Mouse (Mus musculus) cerebellum, adult 11-12 months (tissue): ENCODE measurements around the gene Gas7.

ENCODE experiments used
- DNase-seq: peaks from one replicate; pipeline ENCODE4 v3.0.0; 2022

The Gas7 gene

GRCm38 (mm10) chr11:67489647-67490175 is 34.5 kb downstream of the Gas7 start:
- DNase-seq, result no peak

- DNase-seq, result no peak
These were observed 41.6 kb downstream of the Gas7 start for GRCm38 (mm10) chr11:67496796-67497195.

- no peak for DNase-seq
These were observed 44.9 kb downstream of the Gas7 start for GRCm38 (mm10) chr11:67500115-67500514.

DNA sequence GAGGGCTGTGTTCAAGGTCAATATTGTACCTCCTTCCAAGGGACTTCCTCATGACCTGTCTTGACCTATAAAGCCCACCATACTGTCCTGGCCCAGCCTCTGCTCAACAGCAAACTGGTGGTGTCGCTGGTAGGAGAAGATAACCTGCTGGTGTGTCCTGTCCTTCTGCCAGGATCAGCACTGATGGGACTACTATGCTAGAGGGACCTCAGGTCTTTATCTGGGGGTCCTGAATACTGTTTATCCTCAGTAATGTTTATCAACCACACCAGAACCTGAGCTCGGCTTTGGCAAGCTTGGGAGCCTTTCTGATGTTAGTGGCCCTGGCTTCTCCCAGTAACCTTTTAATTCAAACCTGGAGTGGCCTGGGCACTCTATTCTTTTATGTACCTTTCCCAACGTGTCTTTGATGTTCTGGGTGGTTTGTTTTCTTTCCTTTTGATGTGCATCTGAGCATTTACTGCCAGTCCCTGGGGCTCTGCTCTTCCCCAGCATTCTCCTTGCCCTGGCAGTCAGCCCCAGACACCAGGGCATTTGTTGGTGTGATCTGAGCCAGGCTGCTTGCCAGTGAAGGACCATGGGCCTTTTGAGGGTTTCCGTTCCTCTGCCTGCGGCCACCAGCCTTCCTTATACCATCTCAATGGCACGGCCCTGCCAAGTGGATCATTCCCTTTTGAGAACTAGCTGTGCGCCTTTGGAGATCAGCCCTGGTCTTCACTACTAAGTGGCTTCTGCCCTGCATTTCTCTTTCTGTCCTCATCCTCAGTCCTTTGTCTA is 46.4 kb downstream of the Gas7 start:
- peak; percentile 53 for DNase-seq

GRCm38 (mm10) chr11:67509219-67509876 is 54.1 kb downstream of the Gas7 start:
- no peak for DNase-seq

- no peak for DNase-seq
These were observed 55.6 kb downstream of the Gas7 start for GRCm38 (mm10) chr11:67510831-67511230.

DNA sequence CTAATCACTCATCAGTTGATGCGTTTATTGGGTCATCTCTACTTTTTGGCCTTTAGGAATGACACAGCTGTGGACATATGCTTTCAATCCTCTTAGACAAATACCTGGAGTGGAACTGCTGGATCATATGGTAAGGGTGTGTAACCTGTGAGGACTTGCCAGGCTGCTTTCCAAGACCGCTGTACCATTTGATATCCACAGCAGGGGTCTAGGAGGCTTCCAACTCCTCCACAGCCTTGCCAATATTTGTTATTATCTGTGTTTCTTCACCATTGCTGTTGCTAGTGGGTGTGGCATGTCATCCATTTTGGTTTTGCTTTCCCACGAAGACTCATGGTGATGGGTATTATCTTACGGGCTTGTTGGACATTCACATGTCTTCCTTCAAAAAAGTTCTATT is 57.8 kb downstream of the Gas7 start:
- no peak for DNase-seq

GRCm38 (mm10) chr11:67514401-67514800 is 59.2 kb downstream of the Gas7 start:
- DNase-seq, result no peak

- no peak for DNase-seq
These were observed 60.0 kb downstream of the Gas7 start for GRCm38 (mm10) chr11:67515020-67515911.

DNA sequence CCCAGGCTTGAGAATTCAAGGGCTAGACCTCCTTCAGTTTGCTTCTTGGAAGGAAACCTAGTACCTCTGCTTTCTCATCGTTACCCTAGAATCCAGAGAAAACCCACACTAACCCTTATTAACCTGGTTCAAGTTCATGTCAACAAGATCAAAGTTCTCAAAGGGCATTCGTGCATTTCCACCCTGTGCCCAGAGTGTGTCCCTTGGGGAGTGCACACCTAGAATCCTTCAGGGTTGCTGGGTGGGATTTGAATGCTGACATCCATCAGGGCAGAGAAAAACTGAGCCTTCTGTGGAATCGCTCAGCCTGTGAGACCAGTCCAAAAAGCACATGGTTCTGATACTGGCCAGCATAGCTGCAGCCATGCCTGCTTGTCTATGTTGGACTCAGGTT is 60.7 kb downstream of the Gas7 start:
- DNase-seq, result no peak

DNA sequence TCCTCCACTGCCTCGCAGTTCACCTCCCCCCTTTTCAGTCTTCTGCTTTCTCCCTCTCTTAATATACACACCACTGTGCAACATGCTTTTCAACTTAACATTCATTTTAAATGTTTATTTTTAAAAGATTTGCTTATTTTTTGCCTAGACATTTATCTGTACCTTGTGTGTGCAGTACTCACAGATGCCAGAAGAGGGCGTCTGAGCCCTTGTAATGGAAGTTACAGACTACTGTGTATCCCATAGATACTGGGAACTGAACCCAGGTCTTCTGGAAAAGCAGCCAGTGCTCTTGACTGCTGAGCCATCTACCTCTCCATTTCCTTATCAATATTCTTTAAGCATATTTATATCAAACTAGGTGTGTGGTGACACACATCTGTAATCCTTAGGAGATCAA is 62.5 kb downstream of the Gas7 start:
- DNase-seq, result no peak

DNA sequence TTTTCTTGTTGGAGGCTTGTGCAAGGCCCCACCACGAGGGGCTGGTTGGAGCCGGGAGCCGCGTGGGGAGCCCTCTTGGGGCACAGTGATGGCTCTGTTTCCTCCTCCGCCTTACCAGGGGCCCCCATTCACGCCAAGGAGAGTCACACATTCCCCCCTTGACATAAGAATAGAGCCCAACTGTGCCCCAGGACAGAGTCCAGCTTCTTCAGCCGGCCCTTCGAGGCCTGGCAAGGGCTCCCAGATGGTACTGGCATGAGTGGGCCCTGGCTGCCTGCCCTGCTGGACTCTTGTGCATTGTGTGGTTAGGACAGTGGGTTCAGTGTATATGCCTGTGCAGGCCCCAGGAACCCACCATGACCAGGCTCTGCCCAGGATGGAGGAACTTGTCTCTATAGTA is 63.7 kb downstream of the Gas7 start:
- peak; percentile 58 for DNase-seq

GRCm38 (mm10) chr11:67522671-67523070 is 67.4 kb downstream of the Gas7 start:
- no peak for DNase-seq

DNA sequence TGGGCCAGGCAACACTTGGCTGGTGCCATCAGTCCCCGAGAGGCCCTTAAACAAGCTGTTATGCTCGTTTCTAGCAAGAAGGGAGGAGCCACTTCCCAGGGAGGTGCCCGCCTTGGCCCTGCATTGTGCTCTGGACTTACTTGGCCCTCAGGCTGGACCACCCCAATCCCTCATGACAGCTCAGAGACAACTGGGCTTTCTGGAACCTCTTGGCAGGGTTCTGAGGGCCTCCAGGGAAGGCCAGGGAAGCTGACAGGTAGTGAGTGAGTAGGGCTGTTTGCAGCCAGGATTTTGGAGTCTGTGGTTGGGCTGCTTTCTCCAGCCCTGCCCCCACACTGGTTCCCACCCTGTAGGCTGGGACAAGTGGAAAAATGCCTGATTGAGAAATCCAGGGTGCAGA is 68.6 kb downstream of the Gas7 start:
- no peak for DNase-seq

DNA sequence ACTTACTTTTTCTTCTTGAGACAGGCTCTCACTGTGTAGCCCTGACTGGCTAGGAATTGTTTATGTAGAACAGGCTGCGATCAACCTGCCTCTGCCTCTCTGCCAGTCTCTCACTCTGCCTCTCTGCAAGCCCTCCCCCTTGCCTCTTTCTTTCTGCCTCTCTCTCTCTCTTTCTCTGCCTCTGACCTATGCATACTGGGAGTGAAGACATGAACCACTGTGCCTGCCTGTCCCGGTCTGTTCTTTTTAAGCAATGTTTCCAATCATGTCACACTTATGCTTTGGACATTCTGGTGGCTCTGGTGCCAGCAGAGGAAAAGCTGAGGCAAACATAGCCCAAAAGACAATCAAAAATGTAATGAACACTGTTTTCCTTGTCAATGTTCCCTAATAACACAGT is 69.5 kb downstream of the Gas7 start:
- no peak for DNase-seq

GRCm38 (mm10) chr11:67525841-67526240 is 70.6 kb downstream of the Gas7 start:
- no peak for DNase-seq

GRCm38 (mm10) chr11:67526621-67527545 is 71.6 kb downstream of the Gas7 start:
- no peak for DNase-seq

DNA sequence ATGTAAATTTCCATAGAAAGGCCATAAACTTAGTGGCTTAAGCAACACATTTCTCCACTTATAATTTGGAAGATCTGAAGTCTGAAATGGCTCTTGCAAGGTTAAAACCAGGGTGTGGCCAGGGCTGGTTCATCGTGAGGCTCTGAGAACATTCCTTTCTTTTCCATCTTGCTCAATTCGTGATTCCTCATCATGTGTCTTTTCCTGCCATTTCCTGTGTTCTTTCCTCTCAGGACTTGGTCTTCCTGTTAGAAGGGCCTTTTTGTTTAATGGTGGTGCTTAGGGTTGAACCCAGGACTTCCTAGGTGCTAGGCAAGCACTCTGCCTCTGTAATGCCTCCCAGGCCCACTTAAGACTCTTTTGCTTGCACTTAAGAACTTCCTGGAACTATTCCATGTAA is 76.0 kb downstream of the Gas7 start:
- no peak for DNase-seq

DNA sequence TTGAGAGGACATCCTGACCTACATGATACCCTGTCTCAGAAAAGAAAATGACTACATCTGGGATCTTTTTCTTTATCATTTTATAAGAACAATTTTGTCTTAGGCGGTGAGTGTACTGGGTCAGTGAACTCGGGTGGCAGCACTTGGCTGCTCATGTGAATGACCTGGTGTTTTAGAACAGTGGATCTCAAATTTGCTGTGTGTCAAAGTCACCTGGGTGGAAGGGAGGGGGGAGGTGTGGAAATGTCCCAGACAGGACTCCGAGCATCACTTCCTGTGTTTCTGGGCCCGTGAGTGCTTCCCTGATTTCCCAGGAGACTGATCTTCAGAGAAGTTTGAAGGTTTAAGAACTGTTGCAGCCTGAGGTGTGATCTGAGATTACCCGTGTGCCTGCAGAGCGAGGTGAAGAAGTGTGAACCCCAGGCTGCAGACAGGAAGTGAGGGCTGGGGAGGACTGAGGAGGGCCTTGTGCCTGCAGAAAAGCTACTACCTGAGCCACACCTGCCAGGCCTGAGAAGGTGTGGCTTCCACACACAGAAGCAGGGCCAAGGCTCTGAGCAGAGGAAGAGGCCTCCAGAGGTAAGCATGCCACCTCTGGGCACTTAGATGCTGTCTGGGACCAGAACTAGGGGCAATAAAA is 76.8 kb downstream of the Gas7 start:
- no peak for DNase-seq

DNA sequence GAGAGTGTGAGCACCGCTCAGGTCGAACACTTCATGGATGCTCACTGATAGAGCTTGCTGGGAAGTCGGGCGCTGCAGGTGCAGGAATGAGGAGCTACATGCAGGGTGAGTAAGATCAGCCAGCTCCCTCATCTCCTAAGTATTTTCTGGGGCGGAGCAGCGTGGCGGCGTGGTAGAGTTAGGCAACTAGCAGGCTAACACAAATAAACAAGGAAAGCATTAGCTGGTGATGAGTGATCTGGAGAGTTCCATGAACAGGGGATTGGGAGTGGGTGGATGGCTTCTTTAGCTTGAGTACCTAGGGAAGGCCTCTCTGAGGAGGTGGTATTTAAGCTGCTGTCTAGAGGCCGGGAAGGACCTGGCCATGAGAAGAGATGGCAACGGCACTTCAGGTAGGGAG is 77.5 kb downstream of the Gas7 start:
- DNase-seq, result no peak

- DNase-seq, result no peak
These were observed 77.9 kb downstream of the Gas7 start for GRCm38 (mm10) chr11:67533151-67533550.

DNA sequence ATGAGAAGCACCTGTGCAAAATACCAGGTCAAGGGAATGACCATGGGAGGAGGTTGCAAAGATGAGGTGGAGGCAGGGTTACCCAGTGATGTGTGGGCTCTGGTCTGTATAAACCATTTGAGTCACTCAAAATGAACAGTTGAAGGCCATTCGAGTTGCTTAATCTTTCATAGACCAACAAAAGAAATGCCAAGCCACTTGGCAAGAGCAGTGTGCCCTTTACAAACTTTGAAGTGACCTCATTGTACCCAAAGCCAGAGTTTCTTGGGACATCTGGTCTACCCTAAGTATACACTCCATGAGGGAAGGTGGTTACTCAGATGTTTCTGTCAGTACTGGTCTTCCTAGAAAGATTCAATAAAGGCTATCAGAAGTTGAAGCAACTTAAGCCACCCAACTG is 80.5 kb downstream of the Gas7 start:
- DNase-seq, result no peak
